20 mouse cellular contexts compared by ENCODE assay signal in the genomic region with DNA sequence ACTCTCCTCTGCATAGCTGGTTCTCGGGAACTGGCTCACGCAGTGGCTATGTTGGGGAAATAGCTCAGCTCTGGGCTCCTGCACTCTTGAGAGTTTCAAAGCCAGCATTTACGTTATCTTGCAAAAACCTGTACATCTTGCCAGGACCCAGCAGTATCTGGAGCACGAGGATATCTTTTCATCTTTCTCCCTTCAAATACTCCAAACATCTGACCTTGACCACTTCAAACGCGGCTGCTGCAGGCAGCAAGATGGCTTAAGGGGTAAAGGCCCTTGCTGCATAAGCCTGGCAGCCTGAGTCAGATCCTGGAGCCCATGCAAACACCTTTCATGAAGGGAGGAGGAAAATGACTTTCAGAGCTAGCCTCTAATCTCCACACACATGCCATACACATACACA.
DNase-seq lines count a peak whose midpoint lies in the region; ATAC-seq lines count a peak whose summit lies in the region.
"Had no signal": no experiment of that assay in that cellular context is flagged by ENCODE, and none has a peak within 500 bp of the region (broad histone marks: within the 10 kb centered on the region; RNA-seq: fewer than 3 reads in every experiment).

No protein-coding gene starts in this region.

- H3K27ac ChIP-seq in midbrain, embryonic 14.5 days (replicated peaks; ENCODE audit: low read depth, low read length), result peak overlapping the region; percentile 52; the same call in 1 of the 2 replicates
- no peak overlapping the region for H3K27ac ChIP-seq in midbrain, embryonic 10.5 days (replicated peaks)
- H3K27ac ChIP-seq: embryonic facial prominence, embryonic 13.5 days; forebrain, embryonic 12.5 days; heart, embryonic 13.5 days; hindbrain, embryonic 12.5 days had no signal

- ATAC-seq in midbrain, embryonic 14.5 days (ENCODE audit: low FRiP score, low TSS enrichment), result no peak
- no peak for ATAC-seq in granulocyte monocyte progenitor cell, adult 5-6 weeks (replicated peaks; ENCODE audit: poor library complexity, severe bottlenecking)
- ATAC-seq: forebrain, embryonic 16.5 days; hindbrain, embryonic 16.5 days; inflammation-experienced regulatory T-cells, adult 6 months; intestine, postnatal 0 days had no signal

- no peaks in the 10 kb centered on the region for H3K36me3 ChIP-seq in midbrain, embryonic 14.5 days (ENCODE audit: control insufficient read depth, insufficient read depth, low read length)
- no peaks in the 10 kb centered on the region for H3K36me3 ChIP-seq in midbrain, embryonic 10.5 days
- H3K36me3 ChIP-seq: embryonic facial prominence, embryonic 13.5 days; forebrain, embryonic 12.5 days; heart, embryonic 13.5 days; hindbrain, embryonic 12.5 days had no signal

- no peak overlapping the region for H3K9ac ChIP-seq in midbrain, embryonic 14.5 days (replicated peaks; ENCODE audit: low read length)
- H3K9ac ChIP-seq: embryonic facial prominence, embryonic 13.5 days; forebrain, embryonic 12.5 days; heart, embryonic 13.5 days; hindbrain, embryonic 12.5 days had no signal

- H3K4me3 ChIP-seq in midbrain, embryonic 14.5 days (replicated peaks; ENCODE audit: low read depth, low read length), result no peak overlapping the region
- no peak overlapping the region for H3K4me3 ChIP-seq in midbrain, embryonic 10.5 days
- H3K4me3 ChIP-seq: embryonic facial prominence, embryonic 13.5 days; forebrain, embryonic 12.5 days; heart, embryonic 13.5 days; hindbrain, embryonic 12.5 days had no signal

- peaks cover 5% of the 10 kb centered on the region for H3K4me1 ChIP-seq in midbrain, embryonic 14.5 days (ENCODE audit: control insufficient read depth, insufficient read depth, low read length)
- H3K4me1 ChIP-seq in midbrain, embryonic 10.5 days, result peaks cover 23% of the 10 kb centered on the region

- DNase-seq in midbrain, embryonic 14.5 days, result no peak
- no peak for DNase-seq in midbrain, embryonic 10.5 days (ENCODE audit: low spot score)
- DNase-seq in adrenal gland, adult 8-10 months, result peak; percentile 51
- peak; percentile 37 to 52 for DNase-seq in adrenal gland, postnatal 36 days
- DNase-seq in naive thymus-derived CD4-positive, alpha-beta T cell, adult 2 months (ENCODE audit: low read depth), result peak; percentile 9
- DNase-seq in frontal cortex, postnatal 10 days (ENCODE audit: low spot score in 2 of 2), result no peak
- DNase-seq: cerebellum, adult 18-20 months; cerebellum, adult 9-11 months; cerebellum, postnatal 36 days; gastrocnemius, postnatal 14 days; heart, postnatal 36 days had no signal

- no peak overlapping the region for H3K4me2 ChIP-seq in midbrain, embryonic 14.5 days (ENCODE audit: low read length)
- H3K4me2 ChIP-seq: embryonic facial prominence, embryonic 13.5 days; forebrain, embryonic 12.5 days; heart, embryonic 13.5 days; hindbrain, embryonic 12.5 days had no signal

- no peaks in the 10 kb centered on the region for H3K27me3 ChIP-seq in midbrain, embryonic 14.5 days (ENCODE audit: control insufficient read depth, insufficient read depth, low read length)
- peaks cover 10% of the 10 kb centered on the region; the same call in 1 of the 2 replicates for H3K27me3 ChIP-seq in midbrain, embryonic 10.5 days (ENCODE audit: low read depth, poor library complexity, severe bottlenecking)
- H3K27me3 ChIP-seq: embryonic facial prominence, embryonic 13.5 days; heart, embryonic 13.5 days had no signal

- no peaks in the 10 kb centered on the region for H3K9me3 ChIP-seq in midbrain, embryonic 14.5 days (ENCODE audit: control insufficient read depth, low read length)
- no peaks in the 10 kb centered on the region for H3K9me3 ChIP-seq in midbrain, embryonic 10.5 days (replicated peaks)
- H3K9me3 ChIP-seq: embryonic facial prominence, embryonic 13.5 days; forebrain, embryonic 12.5 days; heart, embryonic 13.5 days; hindbrain, embryonic 12.5 days had no signal

- WGBS in midbrain, embryonic 14.5 days, result 78% methylated on average over 6 of the region's 6 CpGs
- WGBS in midbrain, embryonic 10.5 days, result 88% methylated on average over 6 of the region's 6 CpGs

Comparison
In these comparisons a context has a peak if more than half of its experiments do, and no peak if none do; other contexts are left out.
1. DNase-seq: peak in adrenal gland, adult 8-10 months (single experiment), adrenal gland, postnatal 36 days (2 of 2) and naive thymus-derived CD4-positive, alpha-beta T cell, adult 2 months (single experiment); none in midbrain, embryonic 14.5 days (single experiment), midbrain, embryonic 10.5 days (single experiment) and frontal cortex, postnatal 10 days (0 of 2).